Mouse (Mus musculus) erythroblast, adult 5-6 weeks (primary cell): ENCODE measurements around the gene Krtap7-1. TPM values are rescaled to one million over a fixed set of nuclear protein-coding genes. Genes with fewer than 3 reads are reported as not detected.

ENCODE experiments used
- ATAC-seq: replicated peaks from 2 replicates; pipeline ENCODE4 v1.8.0; 2016; ENCODE audit warnings: moderate number of reproducible peaks, mild to moderate bottlenecking, moderate TSS enrichment, inconsistent platforms; ENCODE audit not compliant: poor library complexity, low FRiP score, severe bottlenecking
- total RNA-seq, 2 experiments: library from RNA; stranded (forward) in 1 of 2; stranded (reverse) in 1 of 2; fragments of 150-400 nt in 1 of 2; fragments of 200-764, 138-1000 nt in 1 of 2; gene quantifications; 2 replicates each; pipeline versions ENCODE4 v1.2.3 to v1.2.4; 2015 to 2017; ENCODE audit warnings: low replicate concordance in 2 of 2

The Krtap7-1 gene
- total RNA-seq (2015; ENCODE audit: low replicate concordance) (not detected in 2 replicates), total RNA-seq (2017; ENCODE audit: low replicate concordance) (not detected in 2 replicates)

GRCm38 (mm10) chr16:89508223-89508622 is at the start of gene Krtap7-1:
Krtap7-1 (minus strand) TSS chr16:89508323.
- no peak for ATAC-seq

DNA sequence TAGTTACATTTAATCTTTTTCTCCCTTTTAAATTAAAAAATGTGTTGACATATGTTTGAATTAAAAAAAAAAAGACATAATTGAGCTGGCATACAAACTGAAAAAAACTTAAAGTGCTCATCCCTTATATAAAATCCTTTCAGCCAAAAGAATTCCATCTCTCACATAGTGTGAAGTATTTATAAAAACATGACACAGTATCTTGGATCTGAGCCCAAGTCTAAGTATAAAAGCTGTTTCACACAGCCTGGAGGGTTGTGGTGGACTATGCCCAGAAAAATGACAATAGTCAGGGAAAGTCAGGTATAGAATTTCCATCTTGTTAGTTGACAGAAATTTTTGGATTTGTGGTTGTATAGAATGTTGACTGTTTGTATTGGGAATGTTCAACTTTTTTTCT is 42.2 kb upstream of the Krtap7-1 start:
- ATAC-seq, result no peak

GRCm38 (mm10) chr16:89538031-89538484 is 29.9 kb upstream of the Krtap7-1 start:
- no peak for ATAC-seq

- no peak for ATAC-seq
These were observed 29.2 kb upstream of the Krtap7-1 start for GRCm38 (mm10) chr16:89537349-89537748.

GRCm38 (mm10) chr16:89530547-89530946 is 22.4 kb upstream of the Krtap7-1 start:
- no peak for ATAC-seq

GRCm38 (mm10) chr16:89529846-89530245 is 21.7 kb upstream of the Krtap7-1 start:
- ATAC-seq, result no peak

DNA sequence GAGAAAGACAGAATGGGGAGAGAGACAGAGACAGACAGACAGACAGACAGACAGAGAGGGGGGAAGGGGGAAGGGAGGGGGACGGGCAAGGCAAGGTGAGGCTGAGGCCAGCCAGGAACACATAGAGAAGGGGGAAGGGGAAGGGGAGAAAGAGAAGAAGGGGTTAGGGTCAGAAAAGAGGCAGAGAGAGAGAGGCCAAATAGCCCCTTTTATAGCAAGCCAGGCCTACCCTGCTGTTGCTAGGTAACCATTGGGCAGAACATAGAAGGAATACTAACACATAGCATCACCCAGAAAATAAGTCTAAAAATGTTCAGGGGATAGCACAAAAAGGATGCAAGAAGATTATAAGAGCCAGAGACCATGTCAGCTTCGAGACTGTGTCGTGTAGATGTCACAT is 20.3 kb upstream of the Krtap7-1 start:
- ATAC-seq, result no peak

DNA sequence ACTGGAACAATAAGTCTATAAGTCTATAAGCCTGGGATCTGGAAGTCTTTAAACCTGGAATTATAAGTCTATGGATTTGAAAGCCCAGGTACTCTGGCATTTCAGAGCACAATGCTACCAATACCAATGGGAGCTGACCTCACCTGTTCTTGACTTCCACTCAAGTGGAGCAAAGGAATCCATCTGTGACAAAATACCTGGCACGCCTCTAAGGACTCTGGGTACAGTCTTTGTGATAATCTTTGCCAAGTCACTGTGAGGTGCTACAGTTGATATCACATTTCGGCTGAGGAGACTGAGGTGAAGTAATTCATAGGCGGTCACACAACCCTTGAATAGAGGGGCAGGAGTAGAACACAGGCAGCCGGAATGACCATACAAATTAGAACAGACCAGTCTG is 12.9 kb upstream of the Krtap7-1 start:
- ATAC-seq, result no peak

GRCm38 (mm10) chr16:89520555-89520954 is 12.4 kb upstream of the Krtap7-1 start:
- no peak for ATAC-seq

DNA sequence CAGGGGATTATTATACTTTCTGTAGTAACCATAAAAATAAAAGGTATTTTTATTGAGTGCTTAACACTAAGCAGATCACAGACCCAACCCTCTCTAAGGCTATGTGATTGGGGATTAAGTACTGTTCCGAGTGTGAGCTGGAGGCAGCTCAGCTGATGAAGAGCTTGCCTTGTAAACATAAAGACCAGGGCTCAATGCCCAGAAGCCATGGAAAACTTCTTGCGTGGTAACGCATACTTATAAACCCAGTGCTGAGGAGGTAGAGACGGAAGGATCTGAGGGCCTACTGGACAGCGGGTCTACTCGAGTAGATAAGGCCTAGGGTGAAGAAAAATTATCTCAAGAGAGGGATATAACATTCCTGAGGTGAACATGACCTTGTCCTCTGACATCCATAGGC is 12.0 kb upstream of the Krtap7-1 start:
- no peak for ATAC-seq

GRCm38 (mm10) chr16:89517635-89518034 is 9.5 kb upstream of the Krtap7-1 start:
- ATAC-seq, result no peak

DNA sequence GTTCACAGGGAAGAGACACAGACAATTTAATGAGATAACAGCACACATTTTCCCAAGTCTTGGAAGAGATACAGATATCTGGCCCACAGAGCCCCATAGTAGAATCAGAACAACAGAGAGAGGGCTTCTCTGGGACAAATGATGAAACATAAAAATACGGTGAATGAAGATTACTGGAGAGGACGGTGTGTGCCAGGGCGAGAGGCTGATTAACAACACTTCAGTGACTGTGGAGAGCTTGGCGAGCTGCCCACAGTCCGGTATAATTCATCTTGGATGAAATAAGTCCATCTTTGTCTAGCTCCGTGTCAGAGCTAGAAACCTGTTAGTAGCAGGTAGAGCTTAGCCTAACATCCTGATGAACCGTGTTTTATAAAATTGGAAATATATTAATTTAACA is 5.3 kb upstream of the Krtap7-1 start:
- no peak for ATAC-seq

- no peak for ATAC-seq
These were observed 4.6 kb downstream of the Krtap7-1 start for GRCm38 (mm10) chr16:89503571-89503970.

- no peak for ATAC-seq
These were observed 6.3 kb downstream of the Krtap7-1 start for GRCm38 (mm10) chr16:89501870-89502269.

DNA sequence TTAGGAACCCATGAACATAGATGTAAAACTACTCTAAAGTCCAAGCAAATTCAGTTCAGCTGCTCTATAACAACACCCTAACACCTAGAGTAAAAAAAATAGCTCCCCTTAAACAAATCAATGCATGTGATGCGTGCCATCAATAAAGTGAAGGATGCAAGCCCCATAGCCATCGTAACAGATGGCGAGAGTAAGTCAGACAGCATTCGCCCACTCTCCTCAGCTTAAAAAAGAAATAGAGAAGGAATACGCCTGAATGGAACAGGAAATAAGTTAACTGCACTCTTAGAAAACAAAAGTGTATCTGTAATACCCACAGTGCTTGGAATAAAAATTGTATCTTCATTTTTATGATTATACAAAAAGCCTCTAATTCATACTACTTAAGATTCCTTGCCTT is 11.1 kb downstream of the Krtap7-1 start:
- no peak for ATAC-seq

GRCm38 (mm10) chr16:89495394-89496153 is 12.5 kb downstream of the Krtap7-1 start:
- ATAC-seq, result no peak

DNA sequence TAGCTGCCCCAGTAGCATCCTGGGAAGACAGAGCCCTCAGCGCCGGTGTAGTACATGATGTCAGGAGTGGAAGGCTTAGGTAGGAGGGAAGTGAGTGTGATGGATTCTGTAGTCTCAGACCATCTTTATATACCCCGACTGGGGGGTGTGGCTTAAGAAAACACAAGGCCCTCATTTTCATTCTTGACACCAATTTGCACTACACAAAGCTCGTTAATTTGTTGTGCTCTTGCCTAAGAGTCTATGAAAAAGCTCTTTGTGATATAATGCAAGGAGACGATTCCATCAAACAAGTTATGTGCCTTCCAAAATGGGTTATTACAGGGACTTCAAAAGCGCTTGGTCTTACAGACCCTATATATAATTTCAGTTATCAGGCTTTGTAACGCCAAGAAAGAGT is 20.3 kb downstream of the Krtap7-1 start, which contains the start of gene Krtap8-1:
Krtap8-1 (minus strand) TSS at position 101 of the 400 bp plus-strand sequence.
- no peak for ATAC-seq

DNA sequence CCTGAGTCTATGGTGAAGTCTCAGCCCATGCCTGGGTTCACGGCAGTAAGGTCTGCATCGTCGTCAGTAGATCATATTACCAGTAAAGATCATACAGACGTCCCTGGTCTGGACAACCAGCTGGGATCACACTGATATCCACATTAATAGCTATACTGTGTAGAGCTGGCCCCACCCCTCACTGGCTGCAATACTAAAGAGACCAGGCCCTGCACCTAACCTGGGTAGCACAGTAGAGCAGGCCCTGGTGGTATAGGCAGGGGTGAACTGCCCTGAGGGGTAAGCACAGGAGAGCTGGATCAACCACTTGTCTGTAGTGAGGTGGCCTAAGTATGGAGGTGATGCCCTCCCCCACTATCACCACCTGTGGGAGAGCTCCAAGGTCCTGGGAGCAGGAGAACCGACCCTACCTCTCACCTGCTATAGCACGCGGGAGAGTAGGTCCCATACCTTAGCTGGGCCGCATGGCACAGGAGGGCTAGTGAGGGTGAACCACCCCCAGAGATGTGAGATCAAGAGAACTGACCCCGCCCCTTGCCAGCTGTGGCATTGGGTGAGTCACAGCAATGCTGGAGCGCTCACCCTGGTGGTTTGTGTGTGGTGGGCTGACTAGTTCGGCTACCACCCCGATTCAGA is 30.3 kb downstream of the Krtap7-1 start:
- no peak for ATAC-seq

DNA sequence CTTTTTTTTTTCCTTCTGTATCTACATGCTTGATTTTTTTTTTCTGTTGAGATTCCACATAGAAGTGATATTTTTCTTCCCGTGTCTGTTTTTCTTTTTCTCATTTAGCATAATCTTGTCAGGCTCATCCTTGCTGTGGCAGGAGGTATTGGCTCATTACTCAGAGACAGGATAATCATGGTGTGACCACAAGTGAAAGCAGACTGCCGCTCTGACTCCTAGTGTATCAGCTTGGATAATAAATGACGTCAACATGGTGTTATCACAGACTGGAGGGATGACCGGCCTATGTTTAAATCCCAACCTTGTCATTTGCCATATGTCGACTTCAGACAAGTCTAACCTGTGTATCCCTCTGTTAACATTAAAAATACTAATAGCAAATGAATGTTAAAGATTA is 46.9 kb downstream of the Krtap7-1 start:
- ATAC-seq, result no peak
